Mouse (Mus musculus) midbrain, embryonic 16.5 days (tissue): ENCODE measurements around the gene Mmp9. TPM values are rescaled to one million over a fixed set of nuclear protein-coding genes. Genes with fewer than 3 reads are reported as not detected.
A peak's percentile ranks its signal among the peaks of the same experiment; 100 is the strongest.

ENCODE experiments used
- ATAC-seq: fragments of 200-750 bp; cut with Nextera tagmentation; 2 replicates; pipeline ENCODE4 v1.8.0; 2017; ENCODE audit warnings: moderate TSS enrichment
- H3K27ac ChIP-seq: fragments of 300-500 bp; sonication (generic); 2 replicates; pipeline ENCODE4 v1.5.1; 2014; ENCODE audit warnings: mild to moderate bottlenecking, low read length, mixed read lengths
- H3K27me3 ChIP-seq: fragments of 300-500 bp; sonication (generic); 2 replicates; pipeline ENCODE4 v1.6.1; 2014; ENCODE audit warnings: low read depth, low read length, mixed read lengths; ENCODE audit not compliant: control insufficient read depth, insufficient read depth
- H3K36me3 ChIP-seq: fragments of 300-500 bp; sonication (generic); 2 replicates; pipeline ENCODE4 v1.6.1; 2014; ENCODE audit warnings: mild to moderate bottlenecking, low read length, moderate library complexity, mixed read lengths; ENCODE audit not compliant: control insufficient read depth, insufficient read depth
- H3K4me1 ChIP-seq: fragments of 300-500 bp; sonication (generic); 2 replicates; pipeline ENCODE4 v1.6.1; 2014; ENCODE audit warnings: mild to moderate bottlenecking, low read length, mixed read lengths; ENCODE audit not compliant: control insufficient read depth, insufficient read depth
- H3K4me2 ChIP-seq: fragments of 300-500 bp; sonication (generic); 2 replicates; pipeline ENCODE4 v1.6.1; 2014; ENCODE audit warnings: mild to moderate bottlenecking, low read length, mixed read lengths
- H3K4me3 ChIP-seq: fragments of 300-500 bp; sonication (generic); 2 replicates; pipeline ENCODE4 v1.5.1; 2014; ENCODE audit warnings: low read depth, mild to moderate bottlenecking, low read length, moderate library complexity, mixed read lengths
- H3K9ac ChIP-seq: fragments of 300-500 bp; sonication (generic); 2 replicates; pipeline ENCODE4 v1.6.1; 2014; ENCODE audit warnings: low read depth, low read length, mixed read lengths
- H3K9me3 ChIP-seq: fragments of 300-500 bp; sonication (generic); replicated peaks from 2 replicates; pipeline ENCODE4 v1.6.1; 2014; ENCODE audit warnings: mild to moderate bottlenecking, low read length, mixed read lengths; ENCODE audit not compliant: control insufficient read depth, poor library complexity, severe bottlenecking
- WGBS: fragments of 180-500 bp; shearing (Covaris S2); extraction: QIAGEN DNeasy Blood & Tissue Kit; methylation state at CpG from one replicate; pipeline ENCODE4 v1.1.7; 2014; 5-methylcytosine and 5-hydroxymethylcytosine counted together
- polyA plus RNA-seq: library from polyadenylated mRNA; unstranded; fragments of >200 nt; fragmentation: Nextera tagmentation; extraction: Ambion mirVana; gene quantifications from 2 replicates; pipeline ENCODE4 v1.2.1, GENCODE M21; 2015

The Mmp9 gene
- 26.7 and 28.0 TPM in 2 replicates for polyA plus RNA-seq

- H3K9ac ChIP-seq: no peak within 1 kb of the TSS
- no peaks in the 10 kb centered on the region for H3K9me3 ChIP-seq
- H3K4me2 ChIP-seq: no peak within 1 kb of the TSS
- H3K4me1 ChIP-seq: peaks cover 17% of the 10 kb centered on the region
- no peaks in the 10 kb centered on the region for H3K27me3 ChIP-seq
- H3K27ac ChIP-seq: peak within 1 kb of the TSS; percentile 69
- 22% methylated on average over 10 of the region's 10 CpGs for WGBS
- H3K36me3 ChIP-seq: no peaks in the 10 kb centered on the region
- no peak within 1 kb of the TSS for H3K4me3 ChIP-seq
- no peak for ATAC-seq
Measured at GRCm38 (mm10) chr2:164940140-164940830, at the start of gene Mmp9. Gene Mmp9, plus strand, starts transcription at chr2:164940780.

DNA sequence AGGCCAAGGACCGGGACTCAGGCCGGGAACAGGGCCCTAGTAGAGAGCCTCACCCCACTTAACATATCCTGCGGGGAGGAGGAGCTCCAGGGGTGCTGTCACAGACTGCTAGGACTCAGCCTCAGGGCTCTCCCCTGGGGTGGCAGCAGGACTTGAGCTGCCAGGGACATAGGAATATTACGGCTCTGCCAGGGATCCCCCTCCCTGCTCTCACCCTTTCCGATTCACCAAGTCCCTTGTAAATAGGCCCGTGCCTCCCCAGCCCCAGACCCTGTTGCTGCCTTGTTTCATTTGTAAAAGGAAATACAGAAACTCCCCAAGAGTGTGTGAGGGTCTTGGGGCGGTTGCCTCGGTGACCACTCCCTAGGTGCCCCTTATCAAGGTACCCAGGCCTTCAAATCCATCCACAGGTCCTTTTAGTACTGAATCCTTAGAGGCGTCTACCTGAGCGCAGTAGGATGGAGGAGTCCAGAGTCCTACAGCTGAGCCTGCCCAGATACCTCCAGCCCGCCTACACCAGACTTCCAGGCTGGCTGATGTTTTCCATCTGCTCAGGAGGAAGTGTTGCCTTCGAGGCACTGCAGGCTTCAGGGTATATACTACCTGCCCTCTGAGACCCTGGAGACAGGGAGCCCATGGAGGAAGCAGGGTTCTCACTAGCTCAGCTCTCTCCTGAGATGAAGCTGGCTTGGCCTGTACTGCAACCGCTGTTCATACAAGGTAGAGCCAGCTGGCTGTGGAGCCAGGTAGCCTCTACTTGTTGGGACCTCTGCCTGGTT lies 49.3 kb upstream of the Mmp9 start:
- no peaks in the 10 kb centered on the region for H3K9me3 ChIP-seq
- H3K36me3 ChIP-seq: peaks cover 78% of the 10 kb centered on the region
- ATAC-seq: no peak
- H3K27ac ChIP-seq: no peak overlapping the region
- 88% methylated on average over 13 of the region's 13 CpGs for WGBS
- no peak overlapping the region for H3K4me2 ChIP-seq
- no peaks in the 10 kb centered on the region for H3K27me3 ChIP-seq
- H3K4me1 ChIP-seq: no peaks in the 10 kb centered on the region
- H3K9ac ChIP-seq: no peak overlapping the region
- no peak overlapping the region for H3K4me3 ChIP-seq

DNA sequence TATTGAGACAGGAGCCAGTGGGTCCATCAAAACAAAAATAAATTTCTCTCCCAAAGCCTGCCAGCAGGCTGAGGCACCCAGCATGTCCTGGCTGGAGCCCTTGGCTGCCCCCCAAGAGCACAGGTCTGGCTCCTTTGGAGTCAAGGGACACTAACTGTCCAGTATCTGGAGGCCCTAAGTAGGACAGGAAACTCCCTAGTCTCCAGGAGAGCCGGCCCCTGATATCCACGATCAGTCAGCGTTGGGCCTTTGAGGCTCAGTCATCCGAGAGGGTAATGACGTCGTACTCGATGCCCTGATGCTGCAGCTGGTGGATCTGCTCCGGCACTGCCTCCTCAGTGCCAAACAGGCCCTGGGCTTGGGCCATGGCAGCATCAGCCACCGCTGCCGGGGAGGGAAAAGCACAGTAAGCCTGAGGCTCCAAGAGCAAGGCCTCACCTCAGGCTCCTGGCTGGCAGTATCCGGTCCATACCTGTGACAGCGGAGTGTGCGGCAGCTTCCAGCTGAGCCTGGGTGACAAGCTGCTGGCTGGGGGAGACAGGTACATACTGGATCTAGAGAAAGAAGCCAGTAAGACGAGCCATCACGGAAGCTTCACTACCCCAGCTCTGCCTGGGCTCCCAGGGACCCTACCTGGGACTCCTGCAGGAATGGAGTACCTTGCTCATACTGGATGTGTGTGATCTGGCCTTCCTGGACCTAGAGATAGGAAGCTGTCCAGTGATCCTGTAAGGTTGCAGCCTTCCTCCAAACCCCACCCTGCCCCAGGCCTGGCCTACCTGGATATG lies 48.5 kb upstream of the Mmp9 start:
- Histone ChIP-seq H3K4me3 (no peak overlapping the region), H3K9ac (no peak overlapping the region), H3K27ac (no peak overlapping the region), H3K4me2 (no peak overlapping the region), H3K27me3 (no peaks in the 10 kb centered on the region), H3K36me3 (peaks cover 76% of the 10 kb centered on the region), H3K9me3 (no peaks in the 10 kb centered on the region), H3K4me1 (no peaks in the 10 kb centered on the region)
- WGBS: 87% methylated on average over 15 of the region's 15 CpGs
- no peak for ATAC-seq

DNA sequence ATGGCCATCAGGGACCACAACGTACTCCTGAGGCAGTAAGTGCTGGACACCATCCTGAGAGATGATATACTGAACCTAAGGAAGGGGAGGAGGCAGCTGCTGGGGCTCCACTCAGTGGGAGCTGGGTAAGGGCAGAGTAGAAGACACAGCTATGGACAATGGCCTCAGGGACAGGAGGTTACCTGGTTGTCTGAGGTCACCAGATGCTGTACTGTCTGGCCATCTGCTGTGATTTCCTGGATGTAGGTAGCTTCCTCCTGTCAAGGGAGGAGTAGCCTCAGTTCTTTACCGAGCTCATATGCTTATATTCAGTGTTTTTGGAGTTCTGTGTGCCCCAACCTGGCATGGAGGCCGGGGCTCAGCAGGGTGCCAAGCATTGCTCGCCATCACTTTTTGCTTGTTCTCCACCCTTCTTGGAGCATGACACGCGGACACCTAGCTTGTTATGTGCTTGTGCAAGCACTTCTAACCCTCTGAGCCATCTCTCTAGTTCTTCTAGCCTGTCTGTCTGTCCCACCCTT lies 47.8 kb upstream of the Mmp9 start:
- no peak overlapping the region for H3K27ac ChIP-seq
- 86% methylated on average over 6 of the region's 6 CpGs for WGBS
- peaks cover 80% of the 10 kb centered on the region for H3K36me3 ChIP-seq
- H3K4me3 ChIP-seq: no peak overlapping the region
- H3K4me1 ChIP-seq: no peaks in the 10 kb centered on the region
- H3K4me2 ChIP-seq: no peak overlapping the region
- no peaks in the 10 kb centered on the region for H3K9me3 ChIP-seq
- no peaks in the 10 kb centered on the region for H3K27me3 ChIP-seq
- no peak for ATAC-seq
- no peak overlapping the region for H3K9ac ChIP-seq

- Histone ChIP-seq H3K36me3 (peaks cover 84% of the 10 kb centered on the region), H3K9ac (no peak overlapping the region), H3K4me3 (no peak overlapping the region), H3K27me3 (no peaks in the 10 kb centered on the region), H3K4me2 (no peak overlapping the region), H3K4me1 (no peaks in the 10 kb centered on the region), H3K9me3 (no peaks in the 10 kb centered on the region), H3K27ac (no peak overlapping the region)
- ATAC-seq: no peak
- 69% methylated on average over 5 of the region's 5 CpGs for WGBS
Measured at GRCm38 (mm10) chr2:164894048-164894447, 46.5 kb upstream of the Mmp9 start.

DNA sequence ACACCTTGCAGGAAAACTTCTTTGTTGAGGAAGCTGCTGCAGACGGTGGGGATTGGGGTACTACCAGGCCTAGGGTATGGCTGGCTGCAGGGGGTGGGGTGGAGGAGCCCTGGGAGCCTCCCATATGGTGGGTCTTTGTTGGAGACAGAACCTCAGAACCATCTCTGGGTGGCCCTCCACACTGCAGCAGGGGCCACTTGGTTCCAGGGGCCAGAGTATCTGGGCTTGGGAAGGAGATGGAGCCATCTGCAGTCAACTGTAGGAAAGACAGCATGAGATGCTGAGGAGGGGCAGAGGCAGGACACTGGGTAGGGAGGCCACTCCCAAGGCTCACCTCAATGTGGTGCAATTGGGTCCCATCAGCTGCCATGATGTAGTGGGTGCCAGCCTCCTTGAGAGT lies 45.9 kb upstream of the Mmp9 start:
- Histone ChIP-seq H3K9me3 (no peaks in the 10 kb centered on the region), H3K4me3 (no peak overlapping the region), H3K27me3 (no peaks in the 10 kb centered on the region), H3K27ac (no peak overlapping the region), H3K36me3 (peaks cover 84% of the 10 kb centered on the region), H3K4me1 (no peaks in the 10 kb centered on the region), H3K4me2 (no peak overlapping the region), H3K9ac (no peak overlapping the region)
- 79% methylated on average over 1 of the region's 1 CpGs for WGBS
- no peak for ATAC-seq

- no peak overlapping the region for H3K9ac ChIP-seq
- no peak overlapping the region for H3K4me2 ChIP-seq
- H3K36me3 ChIP-seq: peaks cover 85% of the 10 kb centered on the region
- no peak overlapping the region for H3K27ac ChIP-seq
- H3K27me3 ChIP-seq: no peaks in the 10 kb centered on the region
- H3K4me3 ChIP-seq: no peak overlapping the region
- WGBS: 98% methylated on average over 6 of the region's 6 CpGs
- H3K4me1 ChIP-seq: no peaks in the 10 kb centered on the region
- ATAC-seq: no peak
- H3K9me3 ChIP-seq: no peaks in the 10 kb centered on the region
Measured at GRCm38 (mm10) chr2:164895885-164896284, 44.7 kb upstream of the Mmp9 start.

DNA sequence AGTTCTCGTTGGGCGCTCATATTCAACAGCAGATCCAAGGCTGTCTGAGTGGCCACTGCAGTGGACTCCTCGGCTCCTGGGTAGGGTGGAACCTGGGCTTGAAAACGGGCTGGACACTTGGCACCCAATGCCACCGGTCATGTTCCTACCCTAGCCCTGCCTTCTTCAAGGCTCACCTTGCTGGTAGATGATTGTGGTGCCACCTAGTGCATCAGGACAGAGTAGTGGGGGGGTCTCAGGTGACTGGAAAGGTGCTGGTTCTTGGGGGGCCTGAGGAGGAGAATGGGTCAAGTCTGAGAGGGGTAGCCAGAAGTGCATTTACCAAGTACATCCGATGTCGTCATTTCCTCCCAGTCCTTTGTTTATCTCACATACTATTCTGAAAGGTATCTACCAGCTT lies 42.6 kb upstream of the Mmp9 start:
- no peaks in the 10 kb centered on the region for H3K9me3 ChIP-seq
- ATAC-seq: no peak
- H3K27ac ChIP-seq: no peak overlapping the region
- no peaks in the 10 kb centered on the region for H3K4me1 ChIP-seq
- H3K4me3 ChIP-seq: no peak overlapping the region
- WGBS: 97% methylated on average over 7 of the region's 7 CpGs
- H3K36me3 ChIP-seq: peaks cover 86% of the 10 kb centered on the region
- H3K4me2 ChIP-seq: no peak overlapping the region
- no peaks in the 10 kb centered on the region for H3K27me3 ChIP-seq
- H3K9ac ChIP-seq: no peak overlapping the region
